Mouse (Mus musculus) neural tube, embryonic 12.5 days (tissue): Measurements from ENCODE around the gene Haspin. TPM values are rescaled to one million over a fixed set of nuclear protein-coding genes. Genes with fewer than 3 reads are reported as not detected.
A peak's percentile ranks its signal among the peaks of the same experiment; 100 is the strongest.
"Not testable (repeated sequence)": the region's sequence is repeated elsewhere in the genome, so short reads cannot be mapped to it uniquely, and the experiment has no call there.

Experiments used
- ATAC-seq: fragments of 200-750 bp; cut with Nextera tagmentation; 2 replicates; pipeline ENCODE4 v1.8.0; 2017; ENCODE audit warnings: low read depth, mild to moderate bottlenecking, moderate TSS enrichment, moderate library complexity; ENCODE audit not compliant: low FRiP score
- H3K27ac ChIP-seq: fragments of 300-500 bp; sonication (generic); 2 replicates; pipeline ENCODE4 v1.5.1; 2016
- H3K27me3 ChIP-seq: fragments of 300-500 bp; sonication (generic); replicated peaks from 2 replicates; pipeline ENCODE4 v1.6.1; 2016; ENCODE audit warnings: mild to moderate bottlenecking
- H3K36me3 ChIP-seq: fragments of 300-500 bp; sonication (generic); 2 replicates; pipeline ENCODE4 v1.6.1; 2016; ENCODE audit warnings: mild to moderate bottlenecking
- H3K4me1 ChIP-seq: fragments of 300-500 bp; sonication (generic); 2 replicates; pipeline ENCODE4 v1.6.1; 2016
- H3K4me2 ChIP-seq: fragments of 300-500 bp; sonication (generic); replicated peaks from 2 replicates; pipeline ENCODE4 v1.6.1; 2016; ENCODE audit warnings: mild to moderate bottlenecking
- H3K4me3 ChIP-seq: fragments of 300-500 bp; sonication (generic); 2 replicates; pipeline ENCODE4 v1.5.1; 2016
- H3K9ac ChIP-seq: fragments of 300-500 bp; sonication (generic); 2 replicates; pipeline ENCODE4 v1.6.1; 2016; ENCODE audit warnings: mild to moderate bottlenecking
- H3K9me3 ChIP-seq: fragments of 300-500 bp; sonication (generic); 2 replicates; pipeline ENCODE4 v1.6.1; 2016; ENCODE audit warnings: mild to moderate bottlenecking
- WGBS: fragments of 180-500 bp; shearing (Covaris S2); methylation state at CpG from one replicate; pipeline ENCODE4 v1.1.7; 2016; 5-methylcytosine and 5-hydroxymethylcytosine counted together
- polyA plus RNA-seq: library from polyadenylated mRNA; unstranded; fragments of >200 nt; fragmentation: Nextera tagmentation; extraction: Ambion mirVana; gene quantifications from 2 replicates; pipeline ENCODE4 v1.2.1, GENCODE M21; 2016

The Haspin gene
- polyA plus RNA-seq, 1 experiment from 2014 or later = 11.1 TPM

DNA sequence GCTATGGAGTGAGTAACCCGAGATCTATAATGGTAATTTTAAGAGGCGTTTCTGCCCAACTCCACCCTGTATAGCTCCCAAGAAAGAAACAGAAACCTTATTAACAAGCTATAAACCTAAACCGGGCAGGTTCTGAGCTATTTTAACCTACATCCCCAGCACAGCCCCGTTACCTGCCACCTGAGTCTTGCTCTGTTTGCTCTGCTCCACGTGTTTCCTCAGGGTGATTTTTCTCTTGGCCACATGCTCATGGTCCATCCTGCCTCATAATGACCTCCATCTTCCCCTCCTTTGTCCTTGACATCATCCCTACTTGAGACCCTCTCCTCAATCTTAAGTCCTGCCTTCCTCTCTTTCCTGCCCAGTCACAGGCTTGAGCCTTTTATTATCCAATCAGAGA lies 3.9 kb downstream of the Haspin start:
- Histone ChIP-seq H3K27ac (no peak overlapping the region), H3K4me2 (peak overlapping the region; percentile 30), H3K4me3 (no peak overlapping the region), H3K9me3 (no peaks in the 10 kb centered on the region), H3K9ac (no peak overlapping the region), H3K36me3 (peaks cover 24% of the 10 kb centered on the region), H3K27me3 (no peaks in the 10 kb centered on the region), H3K4me1 (peaks cover 27% of the 10 kb centered on the region)
- no peak for ATAC-seq
- WGBS = 91% methylated on average over 5 of the region's 5 CpGs

GRCm38 (mm10) chr11:73132999-73133398 lies 5.1 kb downstream of the Haspin start:
- peaks cover 24% of the 10 kb centered on the region for H3K36me3 ChIP-seq
- no peak overlapping the region for H3K27ac ChIP-seq
- peaks cover 27% of the 10 kb centered on the region for H3K4me1 ChIP-seq
- H3K4me3 ChIP-seq = no peak overlapping the region
- WGBS = 98% methylated on average over 6 of the region's 6 CpGs
- H3K9ac ChIP-seq = no peak overlapping the region
- no peak for ATAC-seq
- H3K4me2 ChIP-seq = no peak overlapping the region
- no peaks in the 10 kb centered on the region for H3K9me3 ChIP-seq
- no peaks in the 10 kb centered on the region for H3K27me3 ChIP-seq

- no peaks in the 10 kb centered on the region for H3K9me3 ChIP-seq
- no peak overlapping the region for H3K4me2 ChIP-seq
- H3K9ac ChIP-seq = no peak overlapping the region
- ATAC-seq = no peak
- peaks cover 28% of the 10 kb centered on the region for H3K36me3 ChIP-seq
- H3K4me1 ChIP-seq = peaks cover 10% of the 10 kb centered on the region
- 86% methylated on average over 7 of the region's 7 CpGs for WGBS
- no peak overlapping the region for H3K4me3 ChIP-seq
- no peaks in the 10 kb centered on the region for H3K27me3 ChIP-seq
- H3K27ac ChIP-seq = no peak overlapping the region
Observed at GRCm38 (mm10) chr11:73131020-73131419, 7.1 kb downstream of the Haspin start.

GRCm38 (mm10) chr11:73126495-73126894 lies 11.6 kb downstream of the Haspin start:
- H3K27me3 ChIP-seq = no peaks in the 10 kb centered on the region
- H3K4me1 ChIP-seq = no peaks in the 10 kb centered on the region
- 95% methylated on average over 6 of the region's 6 CpGs for WGBS
- ATAC-seq = no peak
- no peaks in the 10 kb centered on the region for H3K9me3 ChIP-seq
- H3K27ac ChIP-seq = no peak overlapping the region
- H3K9ac ChIP-seq = no peak overlapping the region
- H3K4me2 ChIP-seq = no peak overlapping the region
- H3K36me3 ChIP-seq = peaks cover 5% of the 10 kb centered on the region; the same call in 1 of the 2 replicates
- H3K4me3 ChIP-seq = no peak overlapping the region

GRCm38 (mm10) chr11:73111414-73111813 lies 26.7 kb downstream of the Haspin start:
- Histone ChIP-seq H3K4me2 (no peak overlapping the region), H3K4me3 (no peak overlapping the region), H3K36me3 (no peaks in the 10 kb centered on the region), H3K9ac (no peak overlapping the region), H3K4me1 (no peaks in the 10 kb centered on the region), H3K27ac (no peak overlapping the region), H3K9me3 (no peaks in the 10 kb centered on the region), H3K27me3 (no peaks in the 10 kb centered on the region)
- no peak for ATAC-seq
- WGBS = 71% methylated on average over 6 of the region's 6 CpGs

- H3K4me3 ChIP-seq = no peak overlapping the region
- WGBS = 86% methylated on average over 3 of the region's 3 CpGs
- H3K36me3 ChIP-seq = no peaks in the 10 kb centered on the region
- no peaks in the 10 kb centered on the region for H3K27me3 ChIP-seq
- H3K9ac ChIP-seq = no peak overlapping the region
- H3K9me3 ChIP-seq = no peaks in the 10 kb centered on the region
- ATAC-seq = no peak
- no peaks in the 10 kb centered on the region for H3K4me1 ChIP-seq
- H3K27ac ChIP-seq = no peak overlapping the region
- H3K4me2 ChIP-seq = no peak overlapping the region
Observed at GRCm38 (mm10) chr11:73109941-73110340, 28.2 kb downstream of the Haspin start.

GRCm38 (mm10) chr11:73108898-73109625 lies 29.0 kb downstream of the Haspin start:
- H3K4me3 ChIP-seq = no peak overlapping the region
- no peak for ATAC-seq
- H3K36me3 ChIP-seq = no peaks in the 10 kb centered on the region
- H3K27me3 ChIP-seq = no peaks in the 10 kb centered on the region
- 86% methylated on average over 14 of the region's 14 CpGs for WGBS
- no peak overlapping the region for H3K9ac ChIP-seq
- no peak overlapping the region for H3K4me2 ChIP-seq
- no peak overlapping the region for H3K27ac ChIP-seq
- H3K4me1 ChIP-seq = no peaks in the 10 kb centered on the region
- no peaks in the 10 kb centered on the region for H3K9me3 ChIP-seq

DNA sequence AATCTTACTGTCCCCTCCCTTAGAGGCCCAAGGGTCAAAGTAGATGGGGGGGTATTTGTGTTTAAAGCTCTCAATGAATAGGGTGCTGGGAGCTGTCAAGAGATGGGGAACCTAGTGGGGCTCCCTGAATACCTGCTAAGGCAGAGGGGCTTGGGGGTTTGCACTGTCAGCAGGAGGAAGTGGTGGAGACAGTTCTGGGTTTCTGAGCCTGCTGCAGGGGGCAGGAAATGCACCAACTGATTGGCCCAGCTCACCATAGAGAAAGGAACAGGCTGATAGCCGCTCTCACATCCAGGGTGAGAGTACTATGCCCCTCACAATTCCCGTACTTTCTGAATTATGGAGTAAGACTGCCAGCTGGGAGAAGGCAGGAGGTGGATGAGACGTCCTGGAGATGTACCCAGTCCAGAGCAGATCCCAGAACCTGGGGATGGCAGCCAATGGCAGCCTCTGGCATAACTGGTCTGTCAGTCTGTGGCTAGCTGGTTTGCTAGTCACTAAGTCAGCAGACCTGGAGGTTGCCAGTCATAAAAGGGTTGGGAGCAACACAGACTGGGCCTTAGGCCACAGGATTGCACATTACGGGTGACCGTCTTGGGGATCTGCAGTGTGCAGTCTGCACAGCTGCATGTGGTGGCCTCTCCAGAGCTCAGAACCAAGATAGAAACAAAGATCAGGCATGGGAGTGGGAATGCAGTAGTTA lies 29.7 kb downstream of the Haspin start:
- no peak overlapping the region for H3K4me2 ChIP-seq
- no peak for ATAC-seq
- no peaks in the 10 kb centered on the region for H3K36me3 ChIP-seq
- WGBS = 71% methylated on average over 5 of the region's 5 CpGs
- H3K9me3 ChIP-seq = no peaks in the 10 kb centered on the region
- no peak overlapping the region for H3K4me3 ChIP-seq
- no peak overlapping the region for H3K27ac ChIP-seq
- H3K27me3 ChIP-seq = no peaks in the 10 kb centered on the region
- H3K9ac ChIP-seq = no peak overlapping the region
- no peaks in the 10 kb centered on the region for H3K4me1 ChIP-seq

- WGBS = 39% methylated on average over 3 of the region's 3 CpGs
- H3K4me3 ChIP-seq, H3K27ac ChIP-seq, H3K27me3 ChIP-seq, H3K36me3 ChIP-seq, H3K9me3 ChIP-seq, ATAC-seq, H3K9ac ChIP-seq, H3K4me1 ChIP-seq, H3K4me2 ChIP-seq: not testable (repeated sequence)
Observed at GRCm38 (mm10) chr11:73107358-73107757, 30.7 kb downstream of the Haspin start.

- Histone ChIP-seq H3K27me3 (no peaks in the 10 kb centered on the region), H3K9me3 (no peaks in the 10 kb centered on the region), H3K36me3 (no peaks in the 10 kb centered on the region), H3K27ac (no peak overlapping the region), H3K9ac (no peak overlapping the region), H3K4me3 (no peak overlapping the region), H3K4me1 (no peaks in the 10 kb centered on the region), H3K4me2 (no peak overlapping the region)
- ATAC-seq = no peak
- WGBS = 80% methylated on average over 3 of the region's 3 CpGs
Observed at GRCm38 (mm10) chr11:73105246-73105645, 32.8 kb downstream of the Haspin start.

DNA sequence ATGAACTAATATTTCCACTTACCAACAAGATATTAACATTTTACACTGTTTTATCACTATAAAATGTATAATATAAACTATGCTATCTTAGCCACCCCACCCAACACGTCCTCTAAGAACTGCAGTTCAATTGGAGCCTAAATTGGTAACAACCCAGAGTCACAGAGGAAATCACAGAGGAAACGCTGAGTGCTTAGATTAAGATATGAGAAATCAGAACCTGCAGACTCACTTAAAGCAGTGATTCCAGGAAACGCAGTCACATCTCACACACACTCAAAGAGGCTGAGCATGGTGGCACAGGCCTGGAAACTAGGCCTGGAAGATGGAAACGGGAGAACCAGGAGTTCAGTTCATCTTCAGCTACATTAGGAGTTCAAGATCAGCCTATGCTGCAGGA lies 36.8 kb downstream of the Haspin start:
- Histone ChIP-seq H3K4me1 (no peaks in the 10 kb centered on the region), H3K4me3 (no peak overlapping the region), H3K27ac (no peak overlapping the region), H3K36me3 (no peaks in the 10 kb centered on the region), H3K9me3 (no peaks in the 10 kb centered on the region), H3K9ac (no peak overlapping the region), H3K4me2 (no peak overlapping the region), H3K27me3 (no peaks in the 10 kb centered on the region)
- no peak for ATAC-seq
- WGBS = 80% methylated on average over 4 of the region's 4 CpGs

- Histone ChIP-seq H3K9me3 (no peaks in the 10 kb centered on the region), H3K27me3 (no peaks in the 10 kb centered on the region), H3K9ac (no peak overlapping the region), H3K36me3 (no peaks in the 10 kb centered on the region), H3K4me2 (no peak overlapping the region), H3K27ac (no peak overlapping the region), H3K4me1 (no peaks in the 10 kb centered on the region), H3K4me3 (no peak overlapping the region)
- ATAC-seq = no peak
- 73% methylated on average over 14 of the region's 14 CpGs for WGBS
Observed at GRCm38 (mm10) chr11:73099976-73100750, 37.9 kb downstream of the Haspin start.
